Mouse (Mus musculus) heart, embryonic 14.5 days (tissue): ENCODE results near the gene Sox5. TPM values are rescaled to one million over a fixed set of nuclear protein-coding genes. Genes with fewer than 3 reads are reported as not detected.

Source experiments
- ATAC-seq: fragments of 200-750 bp; cut with Nextera tagmentation; 2 replicates; pipeline ENCODE4 v1.8.0; 2017; ENCODE audit warnings: low read depth, moderate TSS enrichment; ENCODE audit not compliant: insufficient number of reproducible peaks, insufficient read depth, low FRiP score
- H3K27ac ChIP-seq, 2 experiments: fragments of 200-500 bp in 1 of 2; fragments of 300-500 bp in 1 of 2; sonication (generic) in 1 of 2; replicated peaks in 1 of 2; 2 replicates each; pipeline ENCODE4 v1.5.1; 2012 to 2014; ENCODE audit warnings: low read depth in 2 of 2, low read length in 2 of 2, control low read depth in 1 of 2, mild to moderate bottlenecking in 1 of 2, mixed read lengths in 1 of 2; ENCODE audit not compliant: control insufficient read depth in 1 of 2, insufficient read depth in 1 of 2
- H3K27me3 ChIP-seq: fragments of 300-500 bp; sonication (generic); 2 replicates; pipeline ENCODE4 v1.6.1; 2014; ENCODE audit warnings: mild to moderate bottlenecking, low read length, control low read depth; ENCODE audit not compliant: control insufficient read depth, insufficient read depth
- H3K36me3 ChIP-seq: fragments of 300-500 bp; sonication (generic); 2 replicates; pipeline ENCODE4 v1.6.1; 2014; ENCODE audit warnings: mild to moderate bottlenecking, control low read depth, low read length, mixed read lengths; ENCODE audit not compliant: control insufficient read depth, insufficient read depth
- H3K4me1 ChIP-seq, 2 experiments: fragments of 200-500 bp in 1 of 2; fragments of 300-500 bp in 1 of 2; sonication (generic) in 1 of 2; 2 replicates each; pipeline ENCODE4 v1.6.1; 2012 to 2014; ENCODE audit warnings: low read length in 2 of 2, control low read depth in 1 of 2, mixed read lengths in 1 of 2; ENCODE audit not compliant: control insufficient read depth in 2 of 2, insufficient read depth in 2 of 2
- H3K4me2 ChIP-seq: fragments of 300-500 bp; sonication (generic); 2 replicates; pipeline ENCODE4 v1.6.1; 2014; ENCODE audit warnings: mild to moderate bottlenecking, low read length
- H3K4me3 ChIP-seq, 2 experiments: fragments of 200-500 bp in 1 of 2; fragments of 300-500 bp in 1 of 2; sonication (generic) in 1 of 2; 2 replicates each; pipeline ENCODE4 v1.5.1; 2012 to 2014; ENCODE audit warnings: low read length in 2 of 2, mild to moderate bottlenecking in 2 of 2, control low read depth in 1 of 2, low read depth in 1 of 2, moderate library complexity in 1 of 2; ENCODE audit not compliant: control insufficient read depth in 1 of 2, insufficient read depth in 1 of 2
- H3K9ac ChIP-seq: fragments of 300-500 bp; sonication (generic); 2 replicates; pipeline ENCODE4 v1.6.1; 2014; ENCODE audit warnings: mild to moderate bottlenecking, low read length
- H3K9me3 ChIP-seq: fragments of 300-500 bp; sonication (generic); 2 replicates; pipeline ENCODE4 v1.6.1; 2016; ENCODE audit warnings: low read length, control low read depth; ENCODE audit not compliant: control insufficient read depth
- WGBS: fragments of 180-500 bp; shearing (Covaris S2); extraction: QIAGEN DNeasy Blood & Tissue Kit; methylation state at CpG from one replicate; pipeline ENCODE4 v1.1.7; 2014; 5-methylcytosine and 5-hydroxymethylcytosine counted together
- polyA plus RNA-seq: library from polyadenylated mRNA; unstranded; fragments of >200 nt; fragmentation: Nextera tagmentation; extraction: Ambion mirVana; gene quantifications from 2 replicates; pipeline ENCODE4 v1.2.1, GENCODE M21; 2014

Gene Sox5
- polyA plus RNA-seq, 1 experiment from 2014 or later = 10.6 TPM

GRCm38 (mm10) chr6:144011880-144012524 lies 769.8 kb downstream of the Sox5 start:
- no peaks in the 10 kb centered on the region for H3K9me3 ChIP-seq
- no peaks in the 10 kb centered on the region for H3K27me3 ChIP-seq
- H3K9ac ChIP-seq = no peak overlapping the region
- no peak overlapping the region for H3K4me2 ChIP-seq
- 63% methylated on average over 14 of the region's 14 CpGs for WGBS
- no peak overlapping the region for H3K4me3 ChIP-seq
- no peaks in the 10 kb centered on the region for H3K4me1 ChIP-seq
- H3K36me3 ChIP-seq = no peaks in the 10 kb centered on the region
- no peak overlapping the region for H3K27ac ChIP-seq
- no peak for ATAC-seq

GRCm38 (mm10) chr6:144010995-144011394 lies 770.8 kb downstream of the Sox5 start:
- Histone ChIP-seq H3K4me1 (no peaks in the 10 kb centered on the region), H3K4me2 (no peak overlapping the region), H3K27me3 (no peaks in the 10 kb centered on the region), H3K4me3 (no peak overlapping the region), H3K9ac (no peak overlapping the region), H3K27ac (no peak overlapping the region), H3K9me3 (no peaks in the 10 kb centered on the region), H3K36me3 (no peaks in the 10 kb centered on the region)
- no peak for ATAC-seq
- WGBS = 64% methylated on average over 3 of the region's 3 CpGs

GRCm38 (mm10) chr6:144010285-144010684 lies 771.5 kb downstream of the Sox5 start:
- no peak overlapping the region for H3K27ac ChIP-seq
- no peak for ATAC-seq
- no peaks in the 10 kb centered on the region for H3K27me3 ChIP-seq
- no peaks in the 10 kb centered on the region for H3K4me1 ChIP-seq
- no peak overlapping the region for H3K9ac ChIP-seq
- H3K4me3 ChIP-seq = no peak overlapping the region
- H3K9me3 ChIP-seq = no peaks in the 10 kb centered on the region
- H3K4me2 ChIP-seq = no peak overlapping the region
- H3K36me3 ChIP-seq = no peaks in the 10 kb centered on the region

GRCm38 (mm10) chr6:144005132-144005531 lies 776.6 kb downstream of the Sox5 start:
- no peak overlapping the region for H3K4me2 ChIP-seq
- 85% methylated on average over 6 of the region's 6 CpGs for WGBS
- H3K4me1 ChIP-seq = no peaks in the 10 kb centered on the region
- no peaks in the 10 kb centered on the region for H3K27me3 ChIP-seq
- no peaks in the 10 kb centered on the region for H3K9me3 ChIP-seq
- no peaks in the 10 kb centered on the region for H3K36me3 ChIP-seq
- no peak overlapping the region for H3K9ac ChIP-seq
- no peak for ATAC-seq
- H3K27ac ChIP-seq = no peak overlapping the region
- no peak overlapping the region for H3K4me3 ChIP-seq

- H3K9me3 ChIP-seq = no peaks in the 10 kb centered on the region
Measured at GRCm38 (mm10) chr6:143998201-143998600, 783.6 kb downstream of the Sox5 start.

GRCm38 (mm10) chr6:143997616-143998015 lies 784.2 kb downstream of the Sox5 start:
- Histone ChIP-seq H3K27me3 (no peaks in the 10 kb centered on the region), H3K4me3 (no peak overlapping the region), H3K4me1 (no peaks in the 10 kb centered on the region), H3K4me2 (no peak overlapping the region; the same call in 1 of the 2 replicates), H3K36me3 (no peaks in the 10 kb centered on the region), H3K27ac (no peak overlapping the region), H3K9me3 (no peaks in the 10 kb centered on the region), H3K9ac (no peak overlapping the region)
- ATAC-seq = no peak
- WGBS = 40% methylated on average over 11 of the region's 11 CpGs

More at GRCm38 (mm10) chr6:143998201-143998600, 783.6 kb downstream of the Sox5 start:
- ATAC-seq = no peak
- Histone ChIP-seq H3K4me1 (no peaks in the 10 kb centered on the region), H3K27me3 (no peaks in the 10 kb centered on the region), H3K27ac (no peak overlapping the region), H3K36me3 (no peaks in the 10 kb centered on the region), H3K9ac (no peak overlapping the region), H3K4me3 (no peak overlapping the region), H3K4me2 (no peak overlapping the region)
- 79% methylated on average over 13 of the region's 13 CpGs for WGBS

- no peak overlapping the region for H3K4me2 ChIP-seq
- WGBS = 61% methylated on average over 4 of the region's 4 CpGs
Measured at GRCm38 (mm10) chr6:143995046-143995445, 786.7 kb downstream of the Sox5 start.

GRCm38 (mm10) chr6:143987548-143987947 lies 794.2 kb downstream of the Sox5 start:
- no peaks in the 10 kb centered on the region for H3K9me3 ChIP-seq
- H3K9ac ChIP-seq = no peak overlapping the region

More at GRCm38 (mm10) chr6:143995046-143995445, 786.7 kb downstream of the Sox5 start:
- Histone ChIP-seq H3K4me3 (no peak overlapping the region), H3K27me3 (no peaks in the 10 kb centered on the region), H3K27ac (no peak overlapping the region), H3K9ac (no peak overlapping the region), H3K36me3 (no peaks in the 10 kb centered on the region), H3K4me1 (no peaks in the 10 kb centered on the region), H3K9me3 (no peaks in the 10 kb centered on the region)
- no peak for ATAC-seq

More at GRCm38 (mm10) chr6:143987548-143987947, 794.2 kb downstream of the Sox5 start:
- Histone ChIP-seq H3K4me3 (no peak overlapping the region), H3K4me1 (no peaks in the 10 kb centered on the region), H3K27ac (no peak overlapping the region), H3K27me3 (no peaks in the 10 kb centered on the region), H3K4me2 (no peak overlapping the region), H3K36me3 (no peaks in the 10 kb centered on the region)
- ATAC-seq = no peak
